Mouse (Mus musculus): ENCODE data around the gene Map2k6.

- TF ChIP-seq CTCF (IDR thresholded peaks at IDR 0.05; ENCODE audit: low read depth) (no peak), EP300 (IDR thresholded peaks at IDR 0.05; ENCODE audit: low read depth) (no peak)
Observed at GRCm38 (mm10) chr11:110484426-110484825, 85.5 kb downstream of the Map2k6 start.

Data from liver, postnatal 0 days (tissue).